Mouse (Mus musculus): ENCODE data around the gene T2. TPM values are rescaled to one million over a fixed set of nuclear protein-coding genes. Genes with fewer than 3 reads are reported as not detected.
A peak's percentile ranks its signal among the peaks of the same experiment; 100 is the strongest.
"Not testable (repeated sequence)": the region's sequence is repeated elsewhere in the genome, so short reads cannot be mapped to it uniquely, and the experiment has no call there.

T2 gene
- total RNA-seq, 1 experiment from 2014 or later: not detected

DNA sequence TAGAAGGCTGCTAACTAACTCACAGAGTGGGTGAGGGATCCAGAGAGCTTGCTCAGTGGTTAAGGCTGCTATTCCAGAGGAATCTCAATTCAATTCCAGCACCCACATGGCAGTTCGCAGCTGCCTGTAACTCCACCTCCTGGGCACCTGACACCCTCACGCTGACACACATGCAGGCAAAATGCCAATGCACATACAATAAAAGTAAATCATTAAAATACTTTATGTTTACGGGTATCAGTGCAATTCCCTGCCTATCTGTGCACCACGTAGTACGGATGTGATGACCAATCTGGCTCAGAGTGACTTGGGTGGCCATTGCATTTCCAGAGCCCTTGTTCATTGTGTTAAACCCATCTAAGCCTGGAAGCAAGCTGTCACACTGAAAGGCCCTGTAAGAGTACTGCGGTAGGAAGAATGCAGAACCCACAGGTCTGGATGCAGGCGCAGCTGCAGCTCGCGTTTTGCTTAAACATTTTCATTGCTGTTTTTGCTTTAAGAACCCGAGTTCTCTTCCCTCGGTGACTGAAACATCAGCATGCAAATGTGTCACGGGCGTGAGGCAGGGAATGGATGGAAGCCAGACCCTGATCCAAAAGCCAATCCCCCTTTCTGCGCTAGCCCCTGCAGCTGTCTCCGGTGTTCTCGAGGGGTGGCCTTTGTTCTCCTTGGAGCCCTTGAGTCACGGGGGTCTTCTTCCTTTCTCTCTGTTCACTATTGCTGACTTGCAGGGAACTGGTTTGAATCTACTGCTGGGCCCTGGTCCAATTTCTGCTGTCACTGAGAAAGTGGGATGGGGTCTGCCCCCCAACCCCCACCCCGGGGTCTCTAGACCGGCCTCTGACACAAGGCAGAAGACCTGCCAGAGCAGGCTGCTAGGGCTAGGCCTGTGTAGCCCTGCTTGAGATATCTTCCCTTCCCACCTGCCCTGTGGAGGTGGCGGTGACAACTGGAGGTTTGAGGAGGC lies 12.0 kb downstream of the T2 start:
- no peak for DNase-seq

DNA sequence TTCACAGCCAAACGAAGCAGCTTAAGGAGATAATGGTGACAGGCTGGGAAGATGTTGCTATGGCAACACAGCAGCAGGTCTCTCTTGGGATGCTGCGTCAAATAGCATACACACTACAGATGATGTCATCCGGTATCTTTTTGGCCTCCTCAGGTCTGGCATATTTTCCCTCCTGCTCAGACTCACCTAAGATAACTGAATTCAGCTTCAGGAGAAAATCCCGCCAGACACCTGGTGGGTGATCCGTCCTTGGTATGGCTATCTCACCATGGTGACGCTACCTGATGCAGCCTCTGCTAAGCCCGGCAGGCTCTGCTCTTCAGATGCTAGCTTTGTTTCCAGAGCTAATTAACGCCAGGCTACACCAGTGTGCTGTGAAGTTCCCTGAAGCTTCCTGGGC lies 12.8 kb downstream of the T2 start:
- no peak for DNase-seq

- DNase-seq: no peak
Observed at GRCm38 (mm10) chr17:8369171-8369570, 13.4 kb downstream of the T2 start.

DNA sequence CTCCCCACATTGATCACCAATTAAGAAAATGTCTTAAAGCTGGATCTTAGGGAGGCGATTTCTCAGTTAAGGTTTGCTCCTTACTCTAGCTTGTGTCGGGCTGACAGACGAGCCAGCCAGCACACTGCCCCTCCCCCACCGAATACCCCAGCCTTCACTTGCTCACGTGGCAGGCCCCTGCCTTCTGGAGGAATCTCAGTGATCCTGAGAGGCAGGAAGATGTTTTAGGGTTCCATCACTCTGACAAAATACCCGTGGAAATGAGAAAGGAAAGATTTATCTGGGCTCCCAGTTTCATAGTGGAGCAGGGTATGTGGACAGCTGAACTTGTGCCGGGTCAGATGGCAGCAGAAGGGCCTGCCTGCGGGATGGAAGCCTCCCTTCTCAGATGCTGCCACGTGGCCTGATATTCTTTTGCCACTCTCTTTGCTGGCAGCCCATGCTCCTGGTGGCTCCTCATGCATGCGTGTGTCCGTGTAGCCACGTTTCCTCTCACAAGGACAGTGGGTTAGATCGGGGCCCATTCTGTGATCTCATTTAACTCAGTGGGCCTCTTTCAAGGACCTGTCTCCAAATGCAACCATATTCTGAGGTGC lies 14.9 kb downstream of the T2 start:
- no peak for DNase-seq

- DNase-seq: peak; percentile 66
Observed at GRCm38 (mm10) chr17:8371834-8372233, 16.0 kb downstream of the T2 start.

DNA sequence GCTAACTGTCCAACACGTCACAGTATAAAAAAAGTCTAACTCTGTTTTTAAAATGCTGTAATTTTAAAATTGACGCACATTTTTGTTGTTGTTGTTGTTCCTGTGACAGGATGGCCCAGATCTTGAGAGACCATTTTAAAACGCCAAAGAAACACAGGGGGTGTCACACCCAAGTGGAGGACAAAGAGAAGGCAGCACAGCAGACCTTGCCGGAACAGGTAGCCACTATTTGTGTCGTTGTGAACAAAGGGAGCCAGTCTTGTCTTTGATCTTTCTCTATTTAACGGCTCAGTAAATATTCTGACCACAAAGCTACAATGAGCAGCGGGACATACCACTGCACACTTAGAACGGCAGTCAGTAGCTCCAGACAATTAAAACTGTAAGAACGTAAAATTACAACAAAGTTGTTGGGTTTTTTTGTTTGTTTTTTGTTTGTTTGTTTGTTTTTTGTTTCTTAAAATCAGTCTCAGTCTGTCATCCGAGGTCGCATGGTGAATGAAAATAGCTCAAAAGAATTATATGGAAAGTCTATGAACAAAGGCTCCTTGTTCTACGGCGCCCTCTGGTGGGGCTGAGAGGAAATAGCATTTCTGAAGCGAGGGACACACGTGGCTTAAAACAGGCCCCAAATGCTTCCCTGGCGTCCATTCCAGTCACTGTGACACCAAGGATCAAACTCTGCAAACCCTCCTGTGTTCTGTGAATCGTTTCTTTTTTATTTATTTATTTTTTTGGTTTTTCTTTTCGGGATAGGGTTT lies 16.7 kb downstream of the T2 start:
- DNase-seq: peak; percentile 89

- DNase-seq: no peak
Observed at GRCm38 (mm10) chr17:8377298-8377697, 21.5 kb downstream of the T2 start.

DNA sequence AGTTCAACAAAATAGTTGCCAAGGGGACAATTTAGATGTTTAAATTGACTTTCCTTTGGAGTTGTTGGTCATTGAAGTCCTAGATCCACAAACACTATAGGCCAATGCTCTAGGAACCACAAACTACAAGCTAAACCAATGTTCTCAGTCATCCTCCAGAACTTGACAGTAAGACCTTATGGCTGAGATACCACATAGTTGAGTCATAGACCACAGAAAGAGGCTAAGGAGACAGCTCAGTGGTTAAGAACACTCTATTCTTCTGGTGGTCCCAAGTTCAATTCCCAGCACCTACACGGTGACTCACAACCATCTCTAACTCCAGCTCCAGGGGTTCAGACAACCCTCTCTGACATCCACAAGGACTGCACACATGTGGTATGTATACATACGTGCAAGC lies 29.6 kb downstream of the T2 start:
- DNase-seq: no peak

GRCm38 (mm10) chr17:8388463-8388862 lies 32.7 kb downstream of the T2 start:
- DNase-seq: peak; percentile 20

DNA sequence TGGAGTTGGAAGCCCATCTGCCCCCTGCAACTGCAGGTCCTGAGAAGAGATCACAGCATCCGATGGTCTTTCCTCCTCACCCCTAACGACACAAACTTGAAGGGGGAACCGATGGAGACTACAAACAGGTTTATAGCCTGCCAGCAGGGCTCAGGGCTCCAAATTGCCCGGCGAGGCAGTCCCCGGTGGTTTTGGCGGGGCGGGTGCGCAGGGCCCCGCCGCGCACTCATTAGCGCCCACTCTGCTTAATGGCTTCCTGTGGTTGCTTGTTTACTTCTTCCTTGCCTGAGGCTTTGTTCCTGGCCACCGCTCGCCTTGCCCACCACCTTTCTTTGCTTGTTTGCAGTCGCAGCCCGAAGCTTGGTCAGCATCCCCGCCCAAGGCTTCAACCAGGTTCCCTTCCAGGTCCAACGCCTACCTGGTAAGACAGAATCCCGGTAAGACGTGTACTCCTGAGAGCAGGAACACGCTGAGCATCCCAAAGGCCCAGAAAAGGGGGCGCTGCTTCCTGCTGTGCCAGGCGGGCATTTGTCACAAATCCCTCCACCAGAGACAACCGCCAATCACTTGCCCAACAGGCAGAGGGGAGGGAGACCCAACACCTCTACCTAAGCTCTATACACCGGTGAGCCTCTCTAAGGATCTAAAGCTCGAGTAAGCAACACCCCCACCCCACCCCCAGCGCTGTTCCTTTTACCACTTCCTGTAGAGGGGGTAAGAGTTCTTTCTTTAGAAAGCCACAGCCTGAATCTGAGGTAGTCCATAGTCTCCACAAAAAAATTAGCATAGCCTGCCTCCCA lies 33.4 kb downstream of the T2 start:
- no peak for DNase-seq

DNA sequence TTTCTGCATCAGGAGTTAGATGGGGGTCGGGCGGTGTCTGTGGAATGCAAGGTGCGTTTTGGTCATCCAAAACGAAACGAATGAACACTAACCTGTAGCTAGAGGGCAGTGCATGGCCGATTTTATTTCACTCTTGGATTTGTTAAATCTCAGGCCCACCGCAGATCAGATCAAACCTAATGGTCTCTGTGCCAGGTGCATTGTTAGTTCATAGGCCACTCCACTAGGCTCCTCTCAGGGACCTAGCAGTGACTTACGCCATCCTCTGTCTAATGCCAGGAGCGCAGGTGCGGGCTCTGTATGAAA lies 34.0 kb downstream of the T2 start:
- no peak for DNase-seq

DNA sequence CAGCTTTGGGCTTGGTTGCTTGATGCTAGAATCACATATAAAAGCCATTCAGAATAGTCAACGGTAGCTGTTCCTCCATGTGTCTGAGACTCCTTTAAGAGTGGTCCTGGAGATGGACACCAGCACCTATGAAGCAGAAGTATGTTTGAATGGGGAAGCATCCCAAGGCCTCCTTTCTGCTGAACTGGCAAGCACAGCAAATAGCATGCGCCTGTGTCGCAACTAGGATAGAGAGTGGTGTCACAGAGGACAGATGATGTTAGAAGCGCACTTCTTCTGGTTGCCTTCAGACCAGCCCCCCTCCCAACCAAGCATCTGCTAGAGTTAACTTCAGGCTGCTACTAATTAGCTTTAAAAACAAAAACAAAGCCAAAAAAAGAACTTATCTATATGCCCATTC lies 34.7 kb downstream of the T2 start:
- no peak for DNase-seq

DNA sequence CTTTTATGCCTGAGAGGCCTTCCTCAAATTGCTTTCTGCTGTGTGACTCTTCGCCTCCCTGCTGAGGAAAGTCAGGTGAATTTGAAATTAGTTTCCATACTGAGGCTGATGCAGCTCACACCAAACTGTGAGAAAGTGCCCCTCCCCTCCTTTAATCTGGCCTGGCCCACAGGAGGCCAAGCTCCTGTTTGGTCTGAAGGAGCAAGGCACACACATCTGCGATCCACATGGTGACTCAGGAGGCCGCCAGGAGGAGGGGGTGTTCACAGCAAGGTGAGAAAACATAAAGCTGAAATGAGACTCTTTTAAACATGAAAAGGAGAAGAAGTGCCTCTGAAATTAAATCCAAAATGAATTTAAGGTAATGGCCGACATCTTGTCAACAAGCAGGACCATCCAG lies 40.6 kb downstream of the T2 start:
- DNase-seq: no peak

DNA sequence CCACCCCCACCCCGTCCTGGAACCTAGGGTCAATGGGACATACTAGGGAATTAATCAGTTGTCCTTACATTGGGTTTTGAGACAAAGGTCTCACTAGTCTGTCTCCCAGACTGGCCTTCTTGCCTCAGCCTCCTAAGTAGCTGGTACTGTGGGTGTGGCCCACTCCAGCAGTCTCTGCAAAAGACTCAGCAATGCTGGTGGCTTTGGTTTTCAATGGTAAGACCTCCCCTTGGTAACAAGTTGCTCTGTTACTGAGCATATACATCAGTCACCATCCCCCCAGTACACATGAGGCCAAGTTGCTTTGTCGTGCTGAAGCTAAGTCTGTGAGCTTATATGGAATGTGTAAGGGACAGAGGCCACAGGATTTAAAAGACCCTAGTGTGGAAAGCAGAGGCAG lies 42.2 kb downstream of the T2 start:
- DNase-seq: no peak

DNA sequence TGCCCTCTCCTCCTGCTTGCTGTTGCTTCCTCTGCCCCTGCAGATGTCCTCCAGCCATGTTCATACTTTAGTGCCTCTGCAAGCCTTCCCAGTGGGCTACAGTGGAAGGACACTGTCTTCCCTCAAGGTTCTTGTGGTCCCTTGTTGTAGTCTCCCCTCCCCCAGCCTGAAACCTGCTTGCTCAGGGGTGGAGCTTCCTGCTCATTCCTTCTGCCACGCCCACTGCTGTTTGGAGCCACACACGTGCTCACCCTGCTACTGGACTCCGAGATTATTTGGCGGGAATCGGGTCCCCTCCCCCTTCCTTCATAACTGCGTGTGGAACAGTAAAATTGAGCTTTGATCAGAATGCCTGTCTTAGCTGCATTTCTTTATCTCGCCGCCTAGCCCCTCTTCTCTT lies 48.1 kb downstream of the T2 start:
- DNase-seq: not testable (repeated sequence)

GRCm38 (mm10) chr17:8406285-8406684 lies 50.5 kb downstream of the T2 start:
- DNase-seq: no peak

DNA sequence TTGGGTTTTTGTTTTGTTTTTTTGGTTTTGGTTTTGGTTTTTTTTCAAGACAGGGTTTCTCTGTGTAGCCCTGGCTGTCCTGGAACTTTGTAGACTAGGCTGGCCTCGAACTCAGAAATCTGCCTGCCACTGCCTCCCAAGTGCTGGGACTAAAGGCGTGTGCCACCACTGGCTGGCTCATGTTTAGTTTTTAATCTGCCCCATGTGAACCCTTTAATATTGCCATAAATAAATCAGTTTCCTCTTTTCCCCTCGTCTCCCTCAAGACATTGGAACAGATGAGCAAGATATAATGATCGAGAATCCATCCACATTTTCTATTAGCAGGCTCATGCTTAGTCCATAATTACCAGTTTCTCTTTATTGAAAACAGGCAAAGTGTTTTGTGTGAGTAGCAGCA lies 52.2 kb downstream of the T2 start:
- not testable (repeated sequence) for DNase-seq

DNA sequence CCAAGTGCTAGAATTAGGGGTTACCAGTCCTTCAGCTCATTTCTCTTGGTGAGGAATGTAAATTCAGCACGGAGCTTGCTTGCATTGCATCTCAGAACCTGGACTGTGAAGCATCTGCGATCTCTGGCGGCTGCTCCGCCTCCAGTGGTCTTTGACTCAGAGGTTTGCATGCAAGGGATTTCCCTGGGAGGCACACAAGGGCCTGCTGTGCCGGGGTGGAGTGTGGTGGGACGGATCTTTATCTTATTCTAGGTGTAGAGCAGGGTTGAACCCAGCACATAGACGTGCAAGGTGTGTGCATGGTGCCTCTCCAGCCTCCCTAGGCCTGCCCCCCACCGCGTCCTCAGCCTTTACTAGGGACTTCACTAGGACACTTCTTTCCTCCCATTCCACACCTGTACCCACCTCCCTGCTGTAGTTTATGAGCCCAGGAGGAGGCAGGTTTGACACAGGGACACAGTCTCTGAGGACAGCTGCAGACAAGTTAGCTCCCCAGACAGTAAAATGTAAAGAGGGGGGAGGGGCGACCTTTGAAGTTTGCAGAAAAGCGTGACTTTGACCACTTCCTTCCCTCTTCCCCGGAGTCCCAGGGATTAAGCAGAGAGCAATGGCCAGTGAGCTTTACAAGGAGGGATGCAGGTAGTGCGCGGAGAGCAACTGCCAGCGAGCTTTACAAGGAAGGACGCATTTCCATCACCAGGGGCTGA lies 53.0 kb downstream of the T2 start:
- no peak for DNase-seq

DNA sequence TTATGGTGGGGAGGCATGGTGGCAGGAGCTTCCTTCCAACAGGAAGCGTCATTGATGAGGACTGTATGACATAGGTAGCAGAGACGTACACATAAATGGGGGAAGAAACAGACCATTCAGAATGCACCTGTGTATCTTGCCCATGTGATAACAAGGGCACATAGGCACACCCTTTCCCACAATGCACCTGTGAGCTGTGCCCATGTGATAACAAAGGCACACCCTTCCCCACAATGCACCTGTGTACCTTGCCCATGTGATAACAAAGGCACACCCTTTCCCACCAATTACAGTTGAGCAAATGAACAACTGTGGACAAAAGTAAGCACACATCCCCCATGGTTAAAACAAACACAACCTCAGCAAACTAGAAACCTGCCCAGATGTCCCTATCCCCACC lies 54.5 kb downstream of the T2 start:
- no peak for DNase-seq

GRCm38 (mm10) chr17:8413656-8414055 lies 57.9 kb downstream of the T2 start:
- DNase-seq: no peak

DNA sequence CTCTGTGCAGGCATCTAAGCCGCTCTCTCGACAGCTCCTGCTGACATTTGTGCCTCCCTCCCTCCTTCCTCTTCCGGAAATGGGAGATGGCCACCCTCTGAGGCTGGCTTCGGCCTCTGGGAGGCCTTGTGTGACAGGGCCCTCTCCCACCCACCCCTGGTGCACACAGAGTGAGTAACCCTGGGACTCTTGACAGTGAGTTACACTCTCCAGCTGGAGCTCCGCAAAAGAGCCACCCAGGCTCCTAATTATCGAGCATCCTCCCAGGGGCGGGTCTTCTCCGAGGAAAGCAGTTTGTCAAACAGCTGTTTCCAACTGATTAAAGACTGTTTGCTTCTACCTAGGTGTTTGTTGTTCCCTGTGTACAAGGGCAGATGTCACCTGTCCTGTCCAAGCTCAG lies 59.7 kb downstream of the T2 start:
- DNase-seq: no peak

GRCm38 (mm10) chr17:8416865-8417264 lies 61.1 kb downstream of the T2 start:
- no peak for DNase-seq

Data from adrenal gland, postnatal 14 days (tissue).